Mouse (Mus musculus) intestine, postnatal 0 days (tissue): ENCODE data around the gene Slc22a14. TPM values are rescaled to one million over a fixed set of nuclear protein-coding genes. Genes with fewer than 3 reads are reported as not detected.

Experiments used
- ATAC-seq: fragments of 200-750 bp; cut with Nextera tagmentation; 2 replicates; pipeline ENCODE4 v1.8.0; 2017; ENCODE audit warnings: mild to moderate bottlenecking, moderate TSS enrichment, moderate library complexity
- H3K27ac ChIP-seq: fragments of 300-500 bp; sonication (generic); 2 replicates; pipeline ENCODE4 v1.5.1; 2014; ENCODE audit warnings: mild to moderate bottlenecking, low read depth, low read length, moderate library complexity
- H3K27me3 ChIP-seq: fragments of 300-500 bp; sonication (generic); replicated peaks from 2 replicates; pipeline ENCODE4 v1.6.1; 2014; ENCODE audit warnings: low read length, mixed read lengths; ENCODE audit not compliant: control insufficient read depth, insufficient read depth
- H3K36me3 ChIP-seq: fragments of 300-500 bp; sonication (generic); 2 replicates; pipeline ENCODE4 v1.6.1; 2014; ENCODE audit warnings: mild to moderate bottlenecking, moderate library complexity; ENCODE audit not compliant: control insufficient read depth, insufficient read depth
- H3K4me1 ChIP-seq: fragments of 300-500 bp; sonication (generic); replicated peaks from 2 replicates; pipeline ENCODE4 v1.6.1; 2014; ENCODE audit warnings: antibody characterized with exemption, low read length, mixed read lengths; ENCODE audit not compliant: control insufficient read depth, insufficient read depth
- H3K4me2 ChIP-seq: fragments of 300-500 bp; sonication (generic); replicated peaks from 2 replicates; pipeline ENCODE4 v1.6.1; 2014; ENCODE audit warnings: low read depth, mild to moderate bottlenecking, moderate library complexity
- H3K4me3 ChIP-seq: fragments of 300-500 bp; sonication (generic); 2 replicates; pipeline ENCODE4 v1.5.1; 2014; ENCODE audit warnings: low read depth, low read length
- H3K9ac ChIP-seq: fragments of 300-500 bp; sonication (generic); 2 replicates; pipeline ENCODE4 v1.6.1; 2014; ENCODE audit warnings: mild to moderate bottlenecking, low read depth, low read length
- H3K9me3 ChIP-seq: fragments of 300-500 bp; sonication (generic); 2 replicates; pipeline ENCODE4 v1.6.1; 2016; ENCODE audit warnings: mixed run types; ENCODE audit not compliant: control insufficient read depth
- CTCF ChIP-seq: sonication (generic); IDR thresholded peaks from 2 replicates; pipeline ENCODE4 v1.5.1; 2016; ENCODE audit warnings: low read depth, mild to moderate bottlenecking, control low read depth, antibody characterized with exemption, moderate library complexity
- WGBS: fragments of 180-500 bp; shearing (Covaris S2); extraction: QIAGEN DNeasy Blood & Tissue Kit; methylation state at CpG from one replicate; pipeline ENCODE4 v1.1.7; 2014; 5-methylcytosine and 5-hydroxymethylcytosine counted together
- polyA plus RNA-seq: library from polyadenylated mRNA; unstranded; fragments of >200 nt; fragmentation: Nextera tagmentation; extraction: Ambion mirVana; gene quantifications from 2 replicates; pipeline ENCODE4 v1.2.1, GENCODE M21; 2015

Gene Slc22a14
- polyA plus RNA-seq = 0.12 TPM in 1 of 2 replicates, not detected in the other

GRCm38 (mm10) chr9:119365284-119365683 is at the start of gene Slc22a14:
Gene Slc22a14, minus strand, starts transcription at chr9:119365553.
- TF ChIP-seq CTCF = no peak
- 70% methylated on average over 7 of the region's 7 CpGs for WGBS
- Histone ChIP-seq H3K36me3 (peaks cover 10% of the 10 kb centered on the region; the same call in 1 of the 2 replicates), H3K27ac (no peak within 1 kb of the TSS), H3K9ac (no peak within 1 kb of the TSS), H3K9me3 (no peaks in the 10 kb centered on the region), H3K4me3 (no peak within 1 kb of the TSS), H3K27me3 (no peaks in the 10 kb centered on the region), H3K4me1 (no peaks in the 10 kb centered on the region), H3K4me2 (no peak within 1 kb of the TSS)
- no peak for ATAC-seq

- no peak for TF ChIP-seq CTCF
- H3K27me3 ChIP-seq = no peaks in the 10 kb centered on the region
Measured at GRCm38 (mm10) chr9:119409864-119410263, 44.5 kb upstream of the Slc22a14 start.

GRCm38 (mm10) chr9:119408898-119409664 is 43.7 kb upstream of the Slc22a14 start:
- Histone ChIP-seq H3K9ac (no peak overlapping the region), H3K27me3 (no peaks in the 10 kb centered on the region), H3K9me3 (0 out of 2 replicates have a peak, but pooled peaks cover 4% of the 10 kb centered on the region), H3K4me2 (no peak overlapping the region), H3K4me1 (no peaks in the 10 kb centered on the region), H3K4me3 (no peak overlapping the region), H3K27ac (no peak overlapping the region), H3K36me3 (no peaks in the 10 kb centered on the region)
- no peak for TF ChIP-seq CTCF
- WGBS = 72% methylated on average over 11 of the region's 11 CpGs
- ATAC-seq = no peak

More at GRCm38 (mm10) chr9:119409864-119410263, 44.5 kb upstream of the Slc22a14 start:
- H3K9me3 ChIP-seq = 0 out of 2 replicates have a peak, but pooled peaks cover 4% of the 10 kb centered on the region
- no peak overlapping the region for H3K4me3 ChIP-seq
- H3K36me3 ChIP-seq = no peaks in the 10 kb centered on the region
- H3K4me2 ChIP-seq = no peak overlapping the region
- no peak overlapping the region for H3K27ac ChIP-seq
- ATAC-seq = no peak
- no peak overlapping the region for H3K9ac ChIP-seq
- H3K4me1 ChIP-seq = no peaks in the 10 kb centered on the region
- WGBS = 78% methylated on average over 5 of the region's 5 CpGs

GRCm38 (mm10) chr9:119407884-119408283 is 42.5 kb upstream of the Slc22a14 start:
- TF ChIP-seq CTCF = no peak
- 64% methylated on average over 15 of the region's 15 CpGs for WGBS
- Histone ChIP-seq H3K4me1 (0 out of 2 replicates have a peak, but pooled peaks cover 3% of the 10 kb centered on the region), H3K4me3 (no peak overlapping the region), H3K9ac (no peak overlapping the region), H3K4me2 (no peak overlapping the region), H3K9me3 (0 out of 2 replicates have a peak, but pooled peaks cover 4% of the 10 kb centered on the region), H3K27ac (no peak overlapping the region), H3K36me3 (no peaks in the 10 kb centered on the region), H3K27me3 (no peaks in the 10 kb centered on the region)
- no peak for ATAC-seq

GRCm38 (mm10) chr9:119404090-119404489 is 38.7 kb upstream of the Slc22a14 start:
- Histone ChIP-seq H3K9ac (no peak overlapping the region), H3K27me3 (no peaks in the 10 kb centered on the region), H3K36me3 (no peaks in the 10 kb centered on the region), H3K4me1 (0 out of 2 replicates have a peak, but pooled peaks cover 3% of the 10 kb centered on the region), H3K9me3 (no peaks in the 10 kb centered on the region), H3K27ac (no peak overlapping the region), H3K4me2 (peak overlapping the region; percentile 99), H3K4me3 (no peak overlapping the region)
- WGBS = 83% methylated on average over 5 of the region's 5 CpGs
- TF ChIP-seq CTCF = no peak
- no peak for ATAC-seq

GRCm38 (mm10) chr9:119403236-119403641 is 37.9 kb upstream of the Slc22a14 start:
- Histone ChIP-seq H3K4me3 (peak overlapping the region; percentile 85), H3K27me3 (no peaks in the 10 kb centered on the region), H3K36me3 (no peaks in the 10 kb centered on the region), H3K9me3 (no peaks in the 10 kb centered on the region), H3K9ac (peak overlapping the region; percentile 95), H3K27ac (no peak overlapping the region), H3K4me1 (0 out of 2 replicates have a peak, but pooled peaks cover 3% of the 10 kb centered on the region), H3K4me2 (peak overlapping the region; percentile 99)
- TF ChIP-seq CTCF = no peak
- ATAC-seq = no peak
- WGBS = 1% methylated on average over 26 of the region's 26 CpGs
